Mouse (Mus musculus): ENCODE data around the gene Ermap. TPM values are rescaled to one million over a fixed set of nuclear protein-coding genes. Genes with fewer than 3 reads are reported as not detected.

Gene Ermap
- polyA plus RNA-seq, 1 experiment from 2014 or later, result 341 TPM

- H3K4me2 ChIP-seq, result peak overlapping the region; percentile 25
- DNase-seq (no peak), ATAC-seq (ENCODE audit: low read depth) (no peak)
- peak overlapping the region; percentile 53; the same call in 1 of the 2 replicates for H3K27ac ChIP-seq
- H3K4me1 ChIP-seq (replicated peaks), result peaks cover 89% of the 10 kb centered on the region
- H3K36me3 ChIP-seq, result peaks cover 100% of the 10 kb centered on the region
- no peaks in the 10 kb centered on the region for H3K27me3 ChIP-seq
- H3K4me3 ChIP-seq (replicated peaks), result peak overlapping the region; percentile 20; the same call in 1 of the 2 replicates
- H3K9ac ChIP-seq, result 0 out of 2 replicates have a peak overlapping the region, but pooled peaks have one; percentile 3
- WGBS (ENCODE audit: insufficient replicate concordance), result 55% methylated on average over 1 of the region's 1 CpGs
- no peaks in the 10 kb centered on the region for H3K9me3 ChIP-seq (replicated peaks)
These were observed 6.3 kb downstream of the Ermap start for GRCm38 (mm10) chr4:119183525-119183924.

GRCm38 (mm10) chr4:119181456-119181855, 8.4 kb downstream of the Ermap start:
- H3K4me1 ChIP-seq (replicated peaks), result peaks cover 87% of the 10 kb centered on the region
- H3K36me3 ChIP-seq, result peaks cover 100% of the 10 kb centered on the region
- 64% methylated on average over 9 of the region's 9 CpGs for WGBS (ENCODE audit: insufficient replicate concordance)
- H3K9ac ChIP-seq, result no peak overlapping the region
- no peaks in the 10 kb centered on the region for H3K9me3 ChIP-seq (replicated peaks)
- no peak overlapping the region; the same call in 1 of the 2 replicates for H3K4me2 ChIP-seq
- DNase-seq, result no peak
- H3K4me3 ChIP-seq (replicated peaks), result no peak overlapping the region
- H3K27ac ChIP-seq, result 0 out of 2 replicates have a peak overlapping the region, but pooled peaks have one; percentile 37
- no peaks in the 10 kb centered on the region for H3K27me3 ChIP-seq
- no peak for ATAC-seq (ENCODE audit: low read depth)

- H3K9me3 ChIP-seq (replicated peaks), result no peaks in the 10 kb centered on the region
- ATAC-seq (ENCODE audit: low read depth) (no peak), DNase-seq (no peak)
- H3K36me3 ChIP-seq, result peaks cover 97% of the 10 kb centered on the region
- H3K4me3 ChIP-seq (replicated peaks), result 0 out of 2 replicates have a peak overlapping the region, but pooled peaks have one; percentile 10
- H3K4me2 ChIP-seq, result 0 out of 2 replicates have a peak overlapping the region, but pooled peaks have one; percentile 2
- WGBS (ENCODE audit: insufficient replicate concordance), result 39% methylated on average over 4 of the region's 4 CpGs
- H3K9ac ChIP-seq, result no peak overlapping the region
- peaks cover 74% of the 10 kb centered on the region for H3K4me1 ChIP-seq (replicated peaks)
- H3K27me3 ChIP-seq, result no peaks in the 10 kb centered on the region
- H3K27ac ChIP-seq, result peak overlapping the region; percentile 40; the same call in 1 of the 2 replicates
These were observed 9.6 kb downstream of the Ermap start for GRCm38 (mm10) chr4:119180133-119180707.

GRCm38 (mm10) chr4:119178331-119178730, 11.5 kb downstream of the Ermap start:
- Histone ChIP-seq H3K9ac (no peak overlapping the region), H3K4me3 (replicated peaks) (no peak overlapping the region), H3K36me3 (peaks cover 79% of the 10 kb centered on the region), H3K4me2 (no peak overlapping the region), H3K4me1 (replicated peaks) (peaks cover 70% of the 10 kb centered on the region), H3K27ac (peak overlapping the region; percentile 24; the same call in 1 of the 2 replicates), H3K27me3 (no peaks in the 10 kb centered on the region), H3K9me3 (replicated peaks) (no peaks in the 10 kb centered on the region)
- 68% methylated on average over 18 of the region's 18 CpGs for WGBS (ENCODE audit: insufficient replicate concordance)
- ATAC-seq (ENCODE audit: low read depth) (no peak), DNase-seq (no peak)

GRCm38 (mm10) chr4:119177702-119178101, 12.1 kb downstream of the Ermap start:
- no peak for DNase-seq
- peak overlapping the region; percentile 24; the same call in 1 of the 2 replicates for H3K27ac ChIP-seq
- H3K9me3 ChIP-seq (replicated peaks), result no peaks in the 10 kb centered on the region
- H3K4me2 ChIP-seq, result no peak overlapping the region
- no peak overlapping the region for H3K4me3 ChIP-seq (replicated peaks)
- peaks cover 72% of the 10 kb centered on the region for H3K36me3 ChIP-seq
- H3K27me3 ChIP-seq, result no peaks in the 10 kb centered on the region
- H3K4me1 ChIP-seq (replicated peaks), result peaks cover 71% of the 10 kb centered on the region
- ATAC-seq (ENCODE audit: low read depth), result no peak
- 74% methylated on average over 5 of the region's 5 CpGs for WGBS (ENCODE audit: insufficient replicate concordance)
- no peak overlapping the region for H3K9ac ChIP-seq

- H3K9ac ChIP-seq, result peak within 1 kb of the TSS; percentile 91
- H3K9me3 ChIP-seq (replicated peaks), result no peaks in the 10 kb centered on the region
- peaks cover 56% of the 10 kb centered on the region for H3K36me3 ChIP-seq
- no peaks in the 10 kb centered on the region for H3K27me3 ChIP-seq
- peak; percentile 93 for DNase-seq
- peak; percentile 99 for ATAC-seq (ENCODE audit: low read depth)
- WGBS (ENCODE audit: insufficient replicate concordance), result under 1% methylated on average over 40 of the region's 40 CpGs
- H3K27ac ChIP-seq, result peak within 1 kb of the TSS; percentile 82
- peak within 1 kb of the TSS; percentile 83 for H3K4me3 ChIP-seq (replicated peaks)
- peak within 1 kb of the TSS; percentile 89 for H3K4me2 ChIP-seq
- peaks cover 47% of the 10 kb centered on the region for H3K4me1 ChIP-seq (replicated peaks)
These were observed 15.9 kb downstream of the Ermap start, which contains the start of gene Zfp691 for GRCm38 (mm10) chr4:119173851-119174453. Gene Zfp691, minus strand, starts transcription at chr4:119174195.

- no peaks in the 10 kb centered on the region for H3K9me3 ChIP-seq (replicated peaks)
- peak overlapping the region; percentile 89 for H3K4me2 ChIP-seq
- peak overlapping the region; percentile 91 for H3K9ac ChIP-seq
- H3K27ac ChIP-seq, result peak overlapping the region; percentile 82
- WGBS (ENCODE audit: insufficient replicate concordance), result 29% methylated on average over 18 of the region's 18 CpGs
- ATAC-seq (ENCODE audit: low read depth), result no peak
- H3K4me1 ChIP-seq (replicated peaks), result peaks cover 39% of the 10 kb centered on the region
- DNase-seq, result no peak
- H3K4me3 ChIP-seq (replicated peaks), result peak overlapping the region; percentile 83
- peaks cover 52% of the 10 kb centered on the region for H3K36me3 ChIP-seq
- no peaks in the 10 kb centered on the region for H3K27me3 ChIP-seq
These were observed 16.7 kb downstream of the Ermap start for GRCm38 (mm10) chr4:119172919-119173650.

- Histone ChIP-seq H3K4me3 (replicated peaks) (no peak overlapping the region), H3K27me3 (no peaks in the 10 kb centered on the region), H3K9ac (no peak overlapping the region), H3K36me3 (peaks cover 26% of the 10 kb centered on the region), H3K4me2 (no peak overlapping the region), H3K27ac (no peak overlapping the region), H3K4me1 (replicated peaks) (peaks cover 16% of the 10 kb centered on the region), H3K9me3 (replicated peaks) (no peaks in the 10 kb centered on the region)
- DNase-seq (peak; percentile 70), ATAC-seq (ENCODE audit: low read depth) (peak; percentile 37; the same call in 1 of the 2 replicates)
- WGBS (ENCODE audit: insufficient replicate concordance), result 2% methylated on average over 4 of the region's 4 CpGs
These were observed 22.1 kb downstream of the Ermap start for GRCm38 (mm10) chr4:119167663-119168062.

GRCm38 (mm10) chr4:119167068-119167467, 22.7 kb downstream of the Ermap start:
- WGBS (ENCODE audit: insufficient replicate concordance), result 75% methylated on average over 4 of the region's 4 CpGs
- Histone ChIP-seq H3K9me3 (replicated peaks) (no peaks in the 10 kb centered on the region), H3K4me1 (replicated peaks) (peaks cover 10% of the 10 kb centered on the region; the same call in 1 of the 2 replicates), H3K27ac (no peak overlapping the region), H3K4me2 (no peak overlapping the region), H3K27me3 (no peaks in the 10 kb centered on the region), H3K36me3 (peaks cover 26% of the 10 kb centered on the region), H3K4me3 (replicated peaks) (no peak overlapping the region), H3K9ac (no peak overlapping the region)
- ATAC-seq (ENCODE audit: low read depth), result no peak
- DNase-seq, result no peak

- Histone ChIP-seq H3K4me1 (replicated peaks) (0 out of 2 replicates have a peak, but pooled peaks cover 5% of the 10 kb centered on the region), H3K9ac (no peak overlapping the region), H3K4me2 (no peak overlapping the region), H3K4me3 (replicated peaks) (no peak overlapping the region), H3K27me3 (no peaks in the 10 kb centered on the region), H3K27ac (no peak overlapping the region), H3K9me3 (replicated peaks) (no peaks in the 10 kb centered on the region), H3K36me3 (peaks cover 23% of the 10 kb centered on the region)
- ATAC-seq (ENCODE audit: low read depth) (peak; percentile 53; the same call in 1 of the 2 replicates), DNase-seq (no peak)
- WGBS (ENCODE audit: insufficient replicate concordance), result 29% methylated on average over 7 of the region's 7 CpGs
These were observed 23.9 kb downstream of the Ermap start for GRCm38 (mm10) chr4:119165916-119166315.

GRCm38 (mm10) chr4:119162990-119163389, 26.8 kb downstream of the Ermap start:
- Histone ChIP-seq H3K27me3 (no peaks in the 10 kb centered on the region), H3K4me3 (replicated peaks) (no peak overlapping the region), H3K4me2 (no peak overlapping the region), H3K27ac (no peak overlapping the region), H3K9ac (no peak overlapping the region), H3K9me3 (replicated peaks) (no peaks in the 10 kb centered on the region), H3K36me3 (no peaks in the 10 kb centered on the region), H3K4me1 (replicated peaks) (0 out of 2 replicates have a peak, but pooled peaks cover 5% of the 10 kb centered on the region)
- no peak for ATAC-seq (ENCODE audit: low read depth)
- DNase-seq, result no peak
- 58% methylated on average over 4 of the region's 4 CpGs for WGBS (ENCODE audit: insufficient replicate concordance)

All from liver, embryonic 13.5 days (tissue).